Mouse (Mus musculus): ENCODE measurements at regions not wholly inside any gene's neighbourhood (a gene's known extent, or its start where the extent isn't known, plus 50 kb on each side); places are given as distances from the start of the nearest gene placed in this dataset.

- TF ChIP-seq POLR2A (IDR thresholded peaks at IDR 0.05; ENCODE audit: control insufficient read depth, low read depth, low read length) (no peak), CTCF (IDR thresholded peaks at IDR 0.05; ENCODE audit: control insufficient read depth, insufficient read depth, insufficient replicate concordance, low read depth, low read length) (no peak)
These were observed 120.5 kb upstream of the Hand2 start for GRCm38 (mm10) chr8:57200280-57200679.
